Mouse (Mus musculus) embryonic facial prominence, embryonic 10.5 days (tissue): Measurements from ENCODE around the gene Tgfbrap1. TPM values are rescaled to one million over a fixed set of nuclear protein-coding genes. Genes with fewer than 3 reads are reported as not detected.
"Not testable (repeated sequence)": the region's sequence is repeated elsewhere in the genome, so short reads cannot be mapped to it uniquely, and the experiment has no call there.

Source experiments
- DNase-seq: peaks from one replicate; pipeline ENCODE4 v3.0.0-alpha.2; 2017; ENCODE audit warnings: low spot score
- H3K27ac ChIP-seq: fragments of 300-500 bp; sonication (generic); replicated peaks from 2 replicates; pipeline ENCODE4 v1.5.1; 2016; ENCODE audit warnings: mild to moderate bottlenecking
- H3K27me3 ChIP-seq: fragments of 300-500 bp; sonication (generic); replicated peaks from 2 replicates; pipeline ENCODE4 v1.6.1; 2016; ENCODE audit warnings: low read depth, mild to moderate bottlenecking; ENCODE audit not compliant: poor library complexity, severe bottlenecking
- H3K36me3 ChIP-seq: fragments of 300-500 bp; sonication (generic); replicated peaks from 2 replicates; pipeline ENCODE4 v1.6.1; 2016; ENCODE audit warnings: mild to moderate bottlenecking, moderate library complexity
- H3K4me1 ChIP-seq: fragments of 300-500 bp; sonication (generic); 2 replicates; pipeline ENCODE4 v1.6.1; 2016
- H3K4me3 ChIP-seq: fragments of 300-500 bp; sonication (generic); 2 replicates; pipeline ENCODE4 v1.5.1; 2016; ENCODE audit warnings: mild to moderate bottlenecking, moderate library complexity
- H3K9me3 ChIP-seq: fragments of 300-500 bp; sonication (generic); 2 replicates; pipeline ENCODE4 v1.6.1; 2016; ENCODE audit warnings: mild to moderate bottlenecking
- WGBS: fragments of 180-500 bp; shearing (Covaris S2); methylation state at CpG from one replicate; pipeline ENCODE4 v1.1.7; 2016; 5-methylcytosine and 5-hydroxymethylcytosine counted together
- polyA plus RNA-seq: library from polyadenylated mRNA; unstranded; fragments of >200 nt; fragmentation: Nextera tagmentation; extraction: Ambion mirVana; gene quantifications from 2 replicates; pipeline ENCODE4 v1.2.1, GENCODE M21; 2016

The Tgfbrap1 gene
- polyA plus RNA-seq, 1 experiment from 2014 or later, result 12.4 TPM

GRCm38 (mm10) chr1:43051903-43052302, 46.5 kb downstream of the Tgfbrap1 start:
- 88% methylated on average over 5 of the region's 5 CpGs for WGBS

GRCm38 (mm10) chr1:43047811-43048210, 50.6 kb downstream of the Tgfbrap1 start:
- WGBS, result 88% methylated on average over 10 of the region's 10 CpGs
- H3K27me3 ChIP-seq, result no peaks in the 10 kb centered on the region

More at GRCm38 (mm10) chr1:43051903-43052302, 46.5 kb downstream of the Tgfbrap1 start:
- Histone ChIP-seq H3K4me1 (no peaks in the 10 kb centered on the region), H3K9me3 (no peaks in the 10 kb centered on the region), H3K4me3 (no peak overlapping the region), H3K27me3 (no peaks in the 10 kb centered on the region), H3K27ac (no peak overlapping the region), H3K36me3 (peaks cover 78% of the 10 kb centered on the region)
- DNase-seq, result no peak

GRCm38 (mm10) chr1:43046990-43047389, 51.4 kb downstream of the Tgfbrap1 start:
- no peak overlapping the region for H3K4me3 ChIP-seq
- no peaks in the 10 kb centered on the region for H3K9me3 ChIP-seq
- H3K27me3 ChIP-seq, result no peaks in the 10 kb centered on the region
- H3K27ac ChIP-seq, result no peak overlapping the region
- H3K4me1 ChIP-seq, result peaks cover 7% of the 10 kb centered on the region; the same call in 1 of the 2 replicates
- H3K36me3 ChIP-seq, result peaks cover 36% of the 10 kb centered on the region
- no peak for DNase-seq
- WGBS, result 87% methylated on average over 2 of the region's 2 CpGs

More at GRCm38 (mm10) chr1:43047811-43048210, 50.6 kb downstream of the Tgfbrap1 start:
- Histone ChIP-seq H3K27ac (no peak overlapping the region), H3K36me3 (peaks cover 42% of the 10 kb centered on the region), H3K9me3 (no peaks in the 10 kb centered on the region), H3K4me3 (no peak overlapping the region), H3K4me1 (peaks cover 7% of the 10 kb centered on the region; the same call in 1 of the 2 replicates)
- DNase-seq, result no peak

- H3K9me3 ChIP-seq, result no peaks in the 10 kb centered on the region
- H3K4me3 ChIP-seq, result no peak overlapping the region
- peaks cover 7% of the 10 kb centered on the region; the same call in 1 of the 2 replicates for H3K4me1 ChIP-seq
- H3K36me3 ChIP-seq, result peaks cover 20% of the 10 kb centered on the region
- 72% methylated on average over 14 of the region's 14 CpGs for WGBS
- H3K27me3 ChIP-seq, result no peaks in the 10 kb centered on the region
- DNase-seq, result no peak
- no peak overlapping the region for H3K27ac ChIP-seq
These were observed 53.0 kb downstream of the Tgfbrap1 start for GRCm38 (mm10) chr1:43045204-43045982.

- Histone ChIP-seq H3K9me3 (no peaks in the 10 kb centered on the region), H3K4me1 (peaks cover 7% of the 10 kb centered on the region; the same call in 1 of the 2 replicates), H3K4me3 (no peak overlapping the region), H3K27me3 (no peaks in the 10 kb centered on the region), H3K36me3 (no peaks in the 10 kb centered on the region), H3K27ac (no peak overlapping the region)
- no peak for DNase-seq
- 55% methylated on average over 6 of the region's 6 CpGs for WGBS
These were observed 56.2 kb downstream of the Tgfbrap1 start for GRCm38 (mm10) chr1:43042271-43042670.

GRCm38 (mm10) chr1:43036014-43036413, 62.4 kb downstream of the Tgfbrap1 start:
- Histone ChIP-seq H3K27ac (no peak overlapping the region), H3K36me3 (no peaks in the 10 kb centered on the region), H3K9me3 (no peaks in the 10 kb centered on the region), H3K4me1 (no peaks in the 10 kb centered on the region), H3K27me3 (no peaks in the 10 kb centered on the region), H3K4me3 (no peak overlapping the region)
- DNase-seq, result no peak
- WGBS, result 88% methylated on average over 7 of the region's 7 CpGs

GRCm38 (mm10) chr1:43015153-43015685, 83.2 kb downstream of the Tgfbrap1 start:
- not testable (repeated sequence) for H3K36me3 ChIP-seq, H3K27me3 ChIP-seq, H3K9me3 ChIP-seq, DNase-seq, H3K4me3 ChIP-seq, H3K27ac ChIP-seq
- H3K4me1 ChIP-seq, result peaks cover 21% of the 10 kb centered on the region
- WGBS, result 88% methylated on average over 7 of the region's 7 CpGs

GRCm38 (mm10) chr1:43010461-43010860, 88.0 kb downstream of the Tgfbrap1 start:
- 54% methylated on average over 4 of the region's 4 CpGs for WGBS
- H3K27me3 ChIP-seq, result no peaks in the 10 kb centered on the region
- peaks cover 16% of the 10 kb centered on the region for H3K4me1 ChIP-seq
- DNase-seq, result peak; percentile 51
- no peaks in the 10 kb centered on the region for H3K36me3 ChIP-seq
- peak overlapping the region; percentile 57; the same call in 1 of the 2 replicates for H3K27ac ChIP-seq
- H3K4me3 ChIP-seq, result no peak overlapping the region
- H3K9me3 ChIP-seq, result no peaks in the 10 kb centered on the region; the same call in 1 of the 2 replicates

- Histone ChIP-seq H3K4me1 (peaks cover 19% of the 10 kb centered on the region), H3K9me3 (no peaks in the 10 kb centered on the region; the same call in 1 of the 2 replicates), H3K4me3 (no peak overlapping the region), H3K27ac (no peak overlapping the region; the same call in 1 of the 2 replicates), H3K27me3 (no peaks in the 10 kb centered on the region), H3K36me3 (no peaks in the 10 kb centered on the region)
- DNase-seq, result no peak
- 88% methylated on average over 4 of the region's 4 CpGs for WGBS
These were observed 91.9 kb downstream of the Tgfbrap1 start for GRCm38 (mm10) chr1:43006524-43006923.

GRCm38 (mm10) chr1:43006051-43006514, 92.4 kb downstream of the Tgfbrap1 start:
- Histone ChIP-seq H3K4me1 (peaks cover 19% of the 10 kb centered on the region), H3K9me3 (no peaks in the 10 kb centered on the region; the same call in 1 of the 2 replicates), H3K27ac (no peak overlapping the region; the same call in 1 of the 2 replicates), H3K36me3 (no peaks in the 10 kb centered on the region), H3K27me3 (no peaks in the 10 kb centered on the region), H3K4me3 (no peak overlapping the region)
- WGBS, result 52% methylated on average over 13 of the region's 13 CpGs
- peak; percentile 35 for DNase-seq
